Mouse (Mus musculus) G1E (cell line): ENCODE results near the gene Izumo2. TPM values are rescaled to one million over a fixed set of nuclear protein-coding genes. Genes with fewer than 3 reads are reported as not detected.

Source experiments
- ATAC-seq: 2 replicates; pipeline ENCODE4 v1.8.0; 2016; ENCODE audit warnings: mild to moderate bottlenecking; ENCODE audit not compliant: insufficient number of reproducible peaks, poor library complexity, low FRiP score, severe bottlenecking; ENCODE audit errors: extremely low read depth
- DNase-seq: peaks from one replicate; pipeline ENCODE4 v3.0.0; 2012; ENCODE audit warnings: low spot score
- H3K27me3 ChIP-seq: 2 replicates; pipeline ENCODE4 v1.6.1; 2012; ENCODE audit warnings: mild to moderate bottlenecking, low read length, inconsistent platforms; ENCODE audit not compliant: insufficient read depth
- H3K36me3 ChIP-seq: replicated peaks from 2 replicates; pipeline ENCODE3; 2012; ENCODE audit warnings: mild to moderate bottlenecking, inconsistent platforms
- H3K4me1 ChIP-seq: 2 replicates; pipeline ENCODE4 v1.6.1; 2012; ENCODE audit warnings: low read depth, low read length, inconsistent platforms, mixed read lengths; ENCODE audit not compliant: insufficient read depth
- H3K4me3 ChIP-seq: 2 replicates; pipeline ENCODE4 v1.5.1; 2012; ENCODE audit warnings: low read depth, mild to moderate bottlenecking, inconsistent platforms, low read length, moderate library complexity, mixed read lengths
- H3K9me3 ChIP-seq: replicated peaks from 2 replicates; pipeline ENCODE4 v1.6.1; 2012; ENCODE audit warnings: inconsistent platforms
- CTCF ChIP-seq: IDR thresholded peaks from 2 replicates; pipeline ENCODE4 v1.5.1; 2012; ENCODE audit warnings: low read depth, low read length, inconsistent platforms, mixed read lengths
- GATA1 ChIP-seq: IDR thresholded peaks from 2 replicates; pipeline ENCODE4 v1.6.1; 2012; ENCODE audit warnings: borderline replicate concordance, low read length, inconsistent platforms, mixed read lengths
- GATA2 ChIP-seq: IDR thresholded peaks from 2 replicates; pipeline ENCODE4 v1.6.1; 2012; ENCODE audit warnings: low read depth, low read length, inconsistent platforms, borderline replicate concordance
- POLR2AphosphoS5 ChIP-seq: IDR thresholded peaks from 2 replicates; pipeline ENCODE4 v1.6.1; 2012; ENCODE audit warnings: low read depth, low read length, inconsistent platforms; ENCODE audit not compliant: insufficient replicate concordance
- TAL1 ChIP-seq: conservative IDR thresholded peaks from 2 replicates; pipeline ENCODE4 v1.6.1; 2012; ENCODE audit warnings: low read depth, low read length, inconsistent platforms, mixed read lengths
- polyA plus RNA-seq: library from polyadenylated mRNA; stranded (reverse); fragments of >175 nt; gene quantifications from 2 replicates; pipeline ENCODE4 v1.2.3, GENCODE M21; 2012
- total RNA-seq, 2 experiments: library from RNA; stranded (forward) in 1 of 2; stranded (reverse) in 1 of 2; fragments of 200-1000 nt in 1 of 2; fragments of >200 nt in 1 of 2; fragmentation: Nextera tagmentation in 1 of 2; gene quantifications; 2 replicates each; pipeline ENCODE4 v1.2.3; 2014 to 2017

Izumo2 gene
- total and polyA plus RNA-seq, 3 experiments: not detected

- no peak for DNase-seq
- ATAC-seq: no peak
- Histone ChIP-seq H3K4me1 (no peaks in the 10 kb centered on the region), H3K36me3 (no peaks in the 10 kb centered on the region), H3K27me3 (no peaks in the 10 kb centered on the region; the same call in 1 of the 2 replicates), H3K4me3 (no peak overlapping the region), H3K9me3 (peaks cover 3% of the 10 kb centered on the region; the same call in 1 of the 2 replicates)
- no peak for TF ChIP-seq GATA1
- TF ChIP-seq POLR2AphosphoS5: no peak
- no peak for TF ChIP-seq GATA2
- no peak for TF ChIP-seq TAL1
- no peak for TF ChIP-seq CTCF
Measured at GRCm38 (mm10) chr7:44676126-44676525, 32.4 kb upstream of the Izumo2 start.

DNA sequence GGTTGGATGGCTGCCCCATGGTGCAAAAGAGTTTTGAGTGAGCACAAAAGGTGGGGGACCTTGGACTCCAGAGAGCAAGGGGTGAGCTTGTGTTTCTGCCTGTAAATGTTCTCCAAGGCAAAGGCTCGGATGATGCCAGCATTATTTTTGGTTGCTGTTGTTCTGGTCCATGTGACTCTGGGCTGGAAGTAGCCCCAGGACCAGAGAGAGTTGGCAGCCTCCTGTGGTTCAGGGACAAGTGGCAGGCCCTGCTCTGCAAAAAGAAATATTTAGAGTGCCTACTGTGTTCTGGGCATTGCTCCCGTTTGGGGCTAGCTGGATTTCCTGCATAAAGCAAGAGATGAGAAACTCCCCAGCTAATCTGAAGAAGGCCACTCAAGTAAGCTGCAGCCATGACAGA lies 31.9 kb upstream of the Izumo2 start:
- ATAC-seq (no peak), DNase-seq (no peak)
- no peak for TF ChIP-seq POLR2AphosphoS5
- TF ChIP-seq TAL1: no peak
- TF ChIP-seq CTCF: no peak
- no peak for TF ChIP-seq GATA1
- TF ChIP-seq GATA2: no peak
- H3K27me3 ChIP-seq: no peaks in the 10 kb centered on the region; the same call in 1 of the 2 replicates
- peaks cover 3% of the 10 kb centered on the region; the same call in 1 of the 2 replicates for H3K9me3 ChIP-seq
- no peaks in the 10 kb centered on the region for H3K36me3 ChIP-seq
- H3K4me1 ChIP-seq: no peaks in the 10 kb centered on the region
- no peak overlapping the region for H3K4me3 ChIP-seq

GRCm38 (mm10) chr7:44683656-44684055 lies 24.9 kb upstream of the Izumo2 start:
- Histone ChIP-seq H3K36me3 (no peaks in the 10 kb centered on the region), H3K27me3 (peaks cover 6% of the 10 kb centered on the region; the same call in 1 of the 2 replicates), H3K4me1 (no peaks in the 10 kb centered on the region), H3K9me3 (no peaks in the 10 kb centered on the region), H3K4me3 (no peak overlapping the region)
- TF ChIP-seq GATA2 (no peak), POLR2AphosphoS5 (no peak), GATA1 (no peak), CTCF (no peak)
- DNase-seq (no peak), ATAC-seq (no peak)

DNA sequence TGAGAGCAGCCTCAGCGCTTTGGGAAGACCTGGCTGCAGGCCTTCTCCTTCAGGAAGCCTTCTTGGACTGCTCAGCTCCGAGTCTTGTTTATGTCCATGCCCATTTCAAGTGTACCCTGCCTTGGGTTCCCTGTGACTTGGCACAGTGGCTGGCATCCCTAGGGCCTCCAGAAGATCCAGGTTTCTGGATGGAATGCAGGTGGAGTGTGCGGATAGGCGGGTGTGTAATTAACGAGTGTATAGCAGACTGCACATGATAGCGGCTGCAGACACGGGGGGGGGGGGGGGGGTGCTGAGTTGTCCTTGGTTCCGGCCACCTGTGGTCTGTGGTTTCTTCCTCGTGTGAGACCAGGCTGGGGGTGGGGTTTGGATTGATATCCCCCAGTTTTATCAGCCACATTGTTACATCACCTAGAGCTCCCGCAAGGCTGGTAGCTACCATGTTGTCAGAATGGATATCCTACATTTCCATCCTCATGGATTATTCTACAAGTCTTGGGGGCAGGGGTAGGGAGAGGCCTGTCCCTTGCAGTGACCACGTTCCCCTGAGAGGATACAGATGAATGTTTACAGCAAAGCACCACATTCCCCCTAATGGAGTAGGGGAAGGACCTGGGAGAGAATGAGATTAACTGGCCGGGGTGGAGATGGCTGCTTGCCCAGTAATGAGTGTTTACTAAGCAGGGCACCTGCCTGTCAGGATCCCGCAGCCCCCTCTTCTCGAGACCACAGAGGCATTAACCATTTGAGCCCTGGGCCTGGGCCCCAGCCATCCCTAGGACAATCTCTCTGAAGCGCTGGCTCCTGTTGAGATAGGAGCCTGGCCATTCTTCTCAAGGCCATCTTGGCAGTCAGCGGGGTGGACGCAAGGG lies 22.8 kb upstream of the Izumo2 start:
- ATAC-seq (no peak), DNase-seq (no peak)
- H3K9me3 ChIP-seq: no peaks in the 10 kb centered on the region
- H3K27me3 ChIP-seq: peaks cover 9% of the 10 kb centered on the region; the same call in 1 of the 2 replicates
- H3K4me1 ChIP-seq: no peaks in the 10 kb centered on the region
- H3K4me3 ChIP-seq: no peak overlapping the region
- H3K36me3 ChIP-seq: no peaks in the 10 kb centered on the region
- no peak for TF ChIP-seq POLR2AphosphoS5
- TF ChIP-seq GATA2: no peak
- no peak for TF ChIP-seq TAL1
- no peak for TF ChIP-seq CTCF
- no peak for TF ChIP-seq GATA1

DNA sequence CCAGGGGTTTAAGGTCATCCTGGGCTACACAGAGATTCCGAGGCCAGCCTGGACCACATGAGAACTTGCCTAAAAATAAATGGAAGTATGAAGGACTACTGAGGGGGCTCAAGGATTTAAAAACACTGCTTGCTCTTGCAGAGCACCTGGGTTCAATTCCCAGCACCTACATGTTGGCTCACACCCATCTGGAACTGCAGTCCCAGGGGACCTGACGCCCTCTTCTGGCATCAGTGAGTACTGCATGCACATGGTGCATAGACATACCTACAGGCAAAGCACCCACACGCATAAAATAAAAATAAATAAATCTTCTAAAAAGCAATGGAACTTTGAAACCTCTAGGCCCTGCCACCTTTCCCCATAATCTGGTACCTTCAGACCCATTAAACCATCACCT lies 19.7 kb upstream of the Izumo2 start:
- Histone ChIP-seq H3K27me3 (peaks cover 7% of the 10 kb centered on the region; the same call in 1 of the 2 replicates), H3K4me3 (no peak overlapping the region), H3K9me3 (no peaks in the 10 kb centered on the region), H3K36me3 (no peaks in the 10 kb centered on the region), H3K4me1 (no peaks in the 10 kb centered on the region)
- no peak for TF ChIP-seq CTCF
- TF ChIP-seq GATA2: no peak
- TF ChIP-seq TAL1: no peak
- TF ChIP-seq GATA1: no peak
- TF ChIP-seq POLR2AphosphoS5: no peak
- no peak for ATAC-seq
- no peak for DNase-seq

GRCm38 (mm10) chr7:44689331-44689730 lies 19.2 kb upstream of the Izumo2 start:
- Histone ChIP-seq H3K9me3 (no peaks in the 10 kb centered on the region), H3K4me1 (no peaks in the 10 kb centered on the region), H3K4me3 (no peak overlapping the region), H3K36me3 (no peaks in the 10 kb centered on the region), H3K27me3 (peaks cover 7% of the 10 kb centered on the region; the same call in 1 of the 2 replicates)
- TF ChIP-seq CTCF (no peak), POLR2AphosphoS5 (no peak), GATA2 (no peak), TAL1 (no peak), GATA1 (no peak)
- DNase-seq (no peak), ATAC-seq (no peak)
